Mouse (Mus musculus) gastrocnemius, adult 2 months (tissue): Measurements from ENCODE around the gene Tbk1. TPM values are rescaled to one million over a fixed set of nuclear protein-coding genes. Genes with fewer than 3 reads are reported as not detected.
A peak's percentile ranks its signal among the peaks of the same experiment; 100 is the strongest.

Source experiments
- DNase-seq: peaks from one replicate; pipeline ENCODE4 v3.0.0; 2022
- H3K27ac ChIP-seq: fragments of 200-600 bp; 2 replicates; pipeline ENCODE4 v1.8.1; 2022; ENCODE audit warnings: mild to moderate bottlenecking
- H3K4me3 ChIP-seq: fragments of 200-600 bp; 2 replicates; pipeline ENCODE4 v1.8.1; 2022; ENCODE audit warnings: mild to moderate bottlenecking, moderate library complexity
- CTCF ChIP-seq: fragments of 200-600 bp; IDR thresholded peaks from 2 replicates; pipeline ENCODE4 v1.8.1; 2022; ENCODE audit warnings: antibody characterized with exemption, mild to moderate bottlenecking, moderate library complexity
- intact Hi-C: fragments of 180-260 bp; cut with DNase I; formaldehyde crosslinking; loops from one replicate; pipeline ENCODE4 v1.15.1; 2025
- total RNA-seq, 2 experiments: library from RNA; stranded (reverse); gene quantifications; 2 replicates each; pipeline ENCODE4 v1.2.3; 2021

Gene Tbk1
- total RNA-seq, 2 experiments from 2014 or later: 11.5 to 12.0 TPM

- H3K4me3 ChIP-seq: no peak overlapping the region
- intact Hi-C loops: no loop called here
- DNase-seq: no peak
These were observed 65.5 kb downstream of the Tbk1 start for GRCm38 (mm10) chr10:121520923-121521585.

GRCm38 (mm10) chr10:121519710-121520109, 66.9 kb downstream of the Tbk1 start:
- intact Hi-C loops: no loop called here
- Histone ChIP-seq H3K27ac (no peak overlapping the region), H3K4me3 (no peak overlapping the region)
- no peak for TF ChIP-seq CTCF
- DNase-seq: no peak

More at GRCm38 (mm10) chr10:121520923-121521585, 65.5 kb downstream of the Tbk1 start:
- no peak overlapping the region for H3K27ac ChIP-seq
- no peak for TF ChIP-seq CTCF

GRCm38 (mm10) chr10:121516008-121516600, 70.5 kb downstream of the Tbk1 start:
- Histone ChIP-seq H3K4me3 (no peak overlapping the region), H3K27ac (no peak overlapping the region)
- peak; percentile 96 for TF ChIP-seq CTCF
- DNase-seq: peak; percentile 86
- intact Hi-C loops: loop anchor here (1.0 kb wide), 1 partner anchor 107 kb away; no protein-coding TSS in a partner anchor

GRCm38 (mm10) chr10:121509751-121510643, 76.6 kb downstream of the Tbk1 start:
- no peak overlapping the region for H3K27ac ChIP-seq
- peak overlapping the region; percentile 27 for H3K4me3 ChIP-seq
- no peak for DNase-seq
- no peak for TF ChIP-seq CTCF
- intact Hi-C loops: no loop called here

- intact Hi-C loops: loop anchor here (2.0 kb wide), 1 partner anchor 31 kb away; the partner anchor contains the start of gene Rassf3
- Histone ChIP-seq H3K4me3 (no peak overlapping the region), H3K27ac (no peak overlapping the region)
- TF ChIP-seq CTCF: peak; percentile 25; the same call in 1 of the 2 replicates
- no peak for DNase-seq
These were observed 78.6 kb downstream of the Tbk1 start for GRCm38 (mm10) chr10:121507755-121508544.

- Histone ChIP-seq H3K27ac (peak overlapping the region; percentile 46), H3K4me3 (peak overlapping the region; percentile 48)
- intact Hi-C loops: loop anchor here (2.0 kb wide), 1 partner anchor 30 kb away; the partner anchor contains the start of gene Rassf3
- TF ChIP-seq CTCF: no peak
- DNase-seq: peak; percentile 73
These were observed 79.6 kb downstream of the Tbk1 start for GRCm38 (mm10) chr10:121506731-121507583.

- no peak for TF ChIP-seq CTCF
- Histone ChIP-seq H3K27ac (peak overlapping the region; percentile 74; the same call in 1 of the 2 replicates), H3K4me3 (peak overlapping the region; percentile 76)
- intact Hi-C loops: loop anchor here (2.0 kb wide), 1 partner anchor 29 kb away; the partner anchor contains the start of gene Rassf3
- DNase-seq: no peak
These were observed 80.7 kb downstream of the Tbk1 start for GRCm38 (mm10) chr10:121505929-121506328.

- DNase-seq: peak; percentile 77
- peak overlapping the region; percentile 76 for H3K4me3 ChIP-seq
- TF ChIP-seq CTCF: no peak
- H3K27ac ChIP-seq: peak overlapping the region; percentile 74
- intact Hi-C loops: no loop called here
These were observed 81.3 kb downstream of the Tbk1 start for GRCm38 (mm10) chr10:121504973-121505911.

GRCm38 (mm10) chr10:121501160-121501559, 85.4 kb downstream of the Tbk1 start:
- no peak for TF ChIP-seq CTCF
- H3K4me3 ChIP-seq: no peak overlapping the region
- intact Hi-C loops: no loop called here

GRCm38 (mm10) chr10:121500034-121500433, 86.6 kb downstream of the Tbk1 start:
- Histone ChIP-seq H3K4me3 (no peak overlapping the region), H3K27ac (no peak overlapping the region)
- intact Hi-C loops: no loop called here
- no peak for DNase-seq
- peak; percentile 25; the same call in 1 of the 2 replicates for TF ChIP-seq CTCF

More at GRCm38 (mm10) chr10:121501160-121501559, 85.4 kb downstream of the Tbk1 start:
- no peak for DNase-seq
- H3K27ac ChIP-seq: no peak overlapping the region
